Mouse (Mus musculus): ENCODE data around the gene D8Ertd738e.
A peak's percentile ranks its signal among the peaks of the same experiment; 100 is the strongest.

Gene D8Ertd738e

DNA sequence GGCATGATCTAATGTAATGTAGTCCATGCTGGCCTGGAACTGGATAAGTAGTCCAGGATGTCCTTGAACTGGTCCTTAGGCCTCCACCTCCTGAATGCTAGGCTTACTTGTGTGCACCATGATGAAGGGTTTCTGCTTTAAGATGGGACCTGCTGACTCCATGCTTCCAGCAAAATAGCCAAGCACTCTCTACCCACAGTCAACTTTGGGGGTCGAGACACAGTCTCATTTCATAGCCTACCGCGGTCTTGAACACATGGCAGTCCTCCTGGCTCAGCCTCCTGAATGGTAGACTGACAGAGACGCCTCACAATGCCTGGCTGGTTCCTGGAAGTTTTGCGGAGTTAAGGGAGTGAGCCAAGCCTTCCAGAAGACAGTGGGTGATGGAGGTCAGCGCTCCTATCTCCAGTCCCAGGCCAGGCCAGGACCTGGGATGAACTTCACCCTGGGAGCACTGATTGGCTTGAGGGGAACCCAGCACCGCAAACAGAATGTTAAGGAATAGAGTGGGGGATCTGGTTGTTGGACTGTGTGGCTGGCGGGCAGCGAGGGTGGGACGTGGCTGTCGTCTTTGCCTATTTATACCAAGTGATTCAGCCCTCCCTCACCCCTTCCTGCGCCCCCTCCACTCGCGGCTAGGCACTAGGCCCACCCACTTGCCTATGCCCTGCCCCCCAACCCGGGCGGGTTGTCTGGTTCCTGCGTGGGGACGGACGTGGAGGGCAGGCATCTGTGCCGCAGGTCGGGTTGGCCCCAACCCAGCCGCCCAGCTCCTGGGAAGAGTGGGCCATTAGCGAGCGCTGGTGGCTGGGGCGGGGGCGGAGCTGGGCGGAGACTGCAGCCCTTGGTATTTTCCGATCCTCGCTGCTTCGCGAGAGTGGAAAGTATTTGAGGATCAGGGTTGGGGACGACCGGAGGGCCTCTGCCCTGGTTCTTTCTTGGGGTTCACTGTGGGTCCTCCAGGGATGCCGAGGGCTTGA, 46.3 kb downstream of the D8Ertd738e start:
- peak; percentile 64 to 78 for DNase-seq (ENCODE audit: low spot score in 2 of 2)

DNA sequence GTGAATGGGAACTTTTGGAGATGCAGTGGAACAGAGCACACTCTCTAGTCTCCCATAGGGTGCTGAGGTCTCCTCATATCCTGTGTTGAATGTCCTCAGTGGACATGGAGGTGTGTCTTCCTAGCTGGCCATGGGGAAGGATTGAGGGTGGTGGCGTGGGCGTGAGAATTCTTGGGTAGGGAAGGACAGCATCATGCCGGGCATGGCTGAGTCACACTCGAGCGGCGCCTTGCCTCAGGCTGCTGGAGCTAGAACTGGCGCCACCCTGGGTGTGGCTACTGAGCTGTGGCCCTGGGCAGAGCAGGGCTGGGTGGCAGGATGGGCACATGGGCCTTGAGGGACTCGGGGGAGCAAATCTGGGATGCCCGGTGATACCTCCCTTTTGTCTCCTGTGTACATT, 47.1 kb downstream of the D8Ertd738e start:
- peak in 1 of 2 experiments; percentile 25 for DNase-seq (ENCODE audit: low spot score in 2 of 2)

DNA sequence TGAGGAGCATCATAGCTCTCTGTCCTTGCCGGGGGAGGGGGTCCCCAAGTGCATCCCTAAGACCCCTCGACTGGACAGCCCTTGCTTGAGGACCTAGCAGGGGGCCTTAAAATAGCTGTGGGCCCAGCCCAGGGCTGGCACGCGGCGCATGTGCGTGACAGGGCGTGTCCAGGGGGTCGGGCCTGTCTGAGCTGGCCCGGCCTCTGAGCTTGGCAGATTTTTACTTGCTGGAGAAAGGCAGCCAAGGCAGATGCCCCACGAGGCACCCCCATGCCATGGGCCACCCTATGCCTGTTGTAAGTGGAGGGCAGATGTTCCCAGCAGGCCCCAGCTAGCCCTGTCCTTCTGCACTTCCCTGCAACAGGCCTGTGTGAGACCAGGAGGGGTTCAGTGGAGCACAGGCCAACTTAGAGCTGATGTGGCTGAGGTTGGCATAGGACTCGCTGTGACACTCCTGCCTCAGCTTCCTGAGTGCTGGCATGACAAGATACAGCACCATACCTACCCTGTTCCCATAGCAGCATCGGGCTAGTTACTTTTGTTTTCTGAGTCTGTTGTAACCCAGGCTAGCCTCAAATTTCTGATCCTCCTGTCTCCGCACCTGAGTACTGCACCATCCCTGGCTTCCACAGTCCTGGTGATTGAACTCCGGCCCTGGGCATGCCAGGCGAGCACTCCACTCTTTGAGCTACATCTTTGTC, 47.8 kb downstream of the D8Ertd738e start:
- peak in 1 of 2 experiments; percentile 19 for DNase-seq (ENCODE audit: low spot score in 2 of 2)

DNA sequence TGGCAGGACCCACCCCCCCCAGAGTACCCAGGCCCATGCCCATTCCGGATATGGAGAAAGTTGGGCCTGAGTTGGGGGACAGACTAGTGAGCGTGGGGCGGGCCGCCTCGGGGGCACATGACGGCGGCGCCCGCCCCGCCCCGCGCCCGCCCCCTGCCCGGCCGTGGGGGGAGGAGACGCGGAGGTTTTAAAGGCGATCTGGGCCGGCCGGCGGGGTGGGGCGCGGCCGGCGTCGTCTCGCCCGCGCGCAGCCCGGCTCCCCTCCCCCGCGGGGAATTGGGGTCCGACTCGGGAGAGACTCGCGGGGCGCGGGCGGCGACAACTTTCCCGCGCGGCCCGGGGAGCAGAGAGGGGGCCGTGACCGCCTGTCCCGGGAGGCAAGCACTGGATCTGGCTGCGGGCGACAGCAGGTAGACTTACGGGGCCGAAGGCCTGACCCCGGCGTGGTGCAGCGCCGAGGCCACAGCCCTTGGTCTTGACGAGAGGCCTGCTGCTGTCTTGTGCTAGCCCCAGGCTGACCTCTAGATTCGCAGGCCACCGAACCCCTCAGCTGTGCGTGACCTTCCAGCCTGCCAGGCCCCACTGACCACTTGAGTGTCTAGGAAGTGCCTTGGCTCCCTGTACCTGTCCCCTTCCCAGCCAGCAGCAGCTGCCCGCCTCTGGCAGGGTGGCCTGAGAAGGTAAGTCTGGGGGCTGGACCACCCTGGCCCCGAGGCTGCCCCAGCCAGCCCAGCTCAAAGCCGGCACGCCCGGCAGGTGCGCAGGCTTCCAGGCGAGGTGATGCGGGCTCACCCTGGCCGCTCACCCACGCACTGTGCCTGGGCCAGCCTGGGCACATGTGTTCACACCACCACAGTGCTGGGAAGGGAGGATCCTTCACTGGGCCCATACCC, 48.6 kb downstream of the D8Ertd738e start:
- peak; percentile 59 to 79 for DNase-seq (ENCODE audit: low spot score in 2 of 2)

DNA sequence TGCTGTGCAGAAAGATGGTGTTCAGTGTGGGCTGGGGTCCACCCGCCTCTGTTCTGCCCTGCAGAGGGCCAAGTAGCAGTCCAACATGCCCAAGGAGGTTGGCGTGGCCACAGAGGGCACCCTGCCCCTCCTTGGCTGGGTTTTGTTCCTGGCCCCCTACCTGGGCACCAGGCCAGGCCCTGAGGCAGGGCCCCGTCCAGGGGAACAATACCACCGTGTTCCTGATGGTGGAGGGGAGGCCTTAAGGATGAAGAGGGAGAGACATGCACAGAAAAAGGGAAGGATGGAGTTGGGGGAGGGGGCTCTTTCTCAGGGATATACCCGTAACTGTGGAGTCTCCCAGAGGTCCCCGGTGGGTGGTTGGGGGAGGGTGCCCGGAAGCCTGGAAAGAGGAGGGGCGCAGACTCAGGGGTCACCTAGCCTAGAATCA, 49.4 kb downstream of the D8Ertd738e start:
- DNase-seq (ENCODE audit: low spot score in 2 of 2), result no peak

DNA sequence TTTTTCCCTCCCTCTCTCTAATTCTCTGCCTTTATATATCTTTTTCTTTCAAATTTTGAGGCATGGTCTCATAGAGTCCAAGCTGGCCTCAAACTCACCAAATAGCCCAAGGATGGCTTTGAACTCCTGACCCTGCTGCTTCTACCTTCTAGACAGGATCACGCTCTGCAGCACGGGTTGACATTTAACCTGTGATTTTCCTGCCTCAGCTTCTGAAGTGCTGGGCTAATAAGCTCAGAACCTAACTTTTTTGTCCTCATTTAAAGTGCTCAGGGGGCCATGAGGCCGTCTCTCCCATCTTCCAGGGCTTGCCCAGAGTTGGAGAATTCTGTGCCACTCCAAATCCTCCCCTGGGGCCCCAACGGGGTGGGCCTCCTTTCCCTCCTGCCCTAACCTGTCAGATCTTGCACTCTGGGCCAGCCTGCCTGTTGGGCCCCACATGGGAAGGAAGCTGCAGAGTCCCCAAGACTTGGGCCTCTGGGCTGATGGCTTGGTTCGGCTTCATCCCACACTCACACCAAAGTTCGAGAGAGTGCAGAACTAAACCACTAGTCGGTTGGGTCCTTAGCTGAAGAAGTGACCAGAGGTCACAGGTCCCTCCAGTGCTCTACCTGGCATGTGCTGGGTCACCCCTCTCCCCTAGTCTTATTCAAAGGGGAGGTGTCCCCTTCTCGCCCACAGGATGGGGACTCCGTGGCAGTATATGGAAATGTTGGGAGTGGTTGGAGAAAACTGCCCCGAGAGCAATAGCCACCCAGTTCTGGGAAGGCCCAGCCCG, 50.0 kb downstream of the D8Ertd738e start:
- DNase-seq (ENCODE audit: low spot score in 2 of 2), result no peak

DNA sequence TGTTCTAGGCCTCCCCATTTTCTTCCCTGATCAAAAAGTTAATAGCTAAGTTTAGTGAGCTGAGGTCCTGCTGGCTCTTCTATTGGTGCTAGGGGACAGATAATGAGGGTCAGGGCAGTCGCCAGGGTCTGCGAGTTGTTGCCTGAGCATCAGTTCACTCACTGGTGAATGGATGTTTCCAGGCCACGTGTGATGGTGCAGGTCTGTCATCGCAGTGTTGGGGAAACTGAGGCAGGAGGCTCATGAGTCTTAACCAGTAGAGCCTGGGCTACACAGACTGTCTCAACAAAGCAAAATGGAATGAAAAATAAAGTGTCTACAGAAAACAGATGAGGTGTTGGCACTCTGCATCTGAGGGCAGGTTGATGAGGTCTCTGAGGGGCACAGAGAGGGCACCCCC, 50.6 kb downstream of the D8Ertd738e start:
- no peak for DNase-seq (ENCODE audit: low spot score in 2 of 2)

DNA sequence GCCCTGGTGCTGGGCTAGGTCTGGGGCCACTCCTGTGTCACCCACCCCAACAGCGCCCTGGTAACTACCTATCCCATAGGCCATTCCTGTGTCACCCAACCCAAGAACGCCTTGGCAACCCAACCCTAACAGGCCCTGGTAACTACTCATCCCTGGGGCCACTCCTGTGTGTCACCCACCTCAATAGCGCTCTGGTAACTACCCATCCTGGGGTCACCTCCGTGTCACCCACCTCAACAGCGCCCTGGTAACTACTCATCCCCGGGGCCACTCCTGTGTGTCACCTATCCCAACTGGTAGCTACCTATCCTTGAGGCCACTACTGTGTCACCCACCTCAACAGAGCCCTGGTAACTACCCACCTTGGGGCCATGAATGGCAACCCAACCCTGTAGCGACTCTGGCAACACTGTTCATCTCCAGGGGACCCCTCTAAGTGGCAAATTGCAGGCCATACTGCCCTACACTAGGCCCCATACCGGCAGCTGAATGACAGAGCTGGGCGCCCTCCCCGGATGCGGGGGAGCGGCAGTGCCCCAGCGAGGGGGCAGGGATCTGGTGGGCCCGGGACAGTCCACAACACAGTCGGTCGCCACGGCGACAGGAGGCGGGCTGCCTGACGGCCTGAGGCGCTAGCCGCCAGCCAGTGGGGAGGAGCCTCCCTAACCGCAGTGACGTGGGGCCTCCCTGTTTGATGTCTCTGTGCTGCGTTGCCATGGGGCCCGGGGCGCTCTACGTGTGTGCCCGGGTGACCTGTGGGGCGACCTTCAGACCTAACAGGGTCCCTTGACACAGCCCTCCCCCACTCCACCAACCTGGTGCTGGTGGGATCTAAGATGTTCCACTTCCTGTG, 51.4 kb downstream of the D8Ertd738e start:
- peak; percentile 84 to 92 for DNase-seq (ENCODE audit: low spot score in 2 of 2)

DNA sequence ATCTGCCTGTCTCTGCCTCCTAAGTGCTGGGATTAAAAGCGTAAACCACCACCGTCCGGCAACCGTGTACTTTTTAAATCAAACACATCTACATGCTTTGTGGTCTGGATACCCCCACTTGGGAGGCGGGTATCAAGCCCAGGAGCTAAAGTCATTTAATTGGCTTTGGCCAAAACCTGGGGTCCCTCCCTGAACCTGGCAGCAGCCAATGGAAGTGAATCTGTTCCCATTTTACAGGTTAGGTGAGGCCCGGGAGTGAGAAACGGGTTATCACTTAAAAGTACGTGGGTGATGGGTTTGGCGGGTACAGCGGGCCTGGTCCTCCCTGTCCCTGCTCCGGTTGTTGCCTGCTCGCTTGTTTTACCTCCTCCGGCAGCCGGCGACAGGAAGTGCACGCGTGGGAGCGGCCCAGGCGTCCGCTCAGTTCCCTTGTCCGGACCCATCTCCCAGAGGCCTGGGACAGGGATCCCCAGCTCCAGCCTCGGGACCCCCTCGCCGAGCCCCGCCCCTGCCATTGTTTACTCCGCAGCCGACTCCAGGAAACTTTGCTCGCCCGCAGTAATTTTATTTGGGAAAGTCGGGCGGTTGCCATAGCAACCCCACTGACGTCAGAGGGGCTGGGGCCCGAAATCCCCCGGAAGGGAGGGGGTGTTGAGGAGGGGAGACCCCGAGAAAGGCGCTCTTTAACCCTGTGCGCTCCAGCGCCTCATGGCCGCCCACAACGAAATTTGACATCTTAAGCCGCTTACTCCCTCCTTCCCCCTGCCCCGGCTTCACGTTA, 52.2 kb downstream of the D8Ertd738e start:
- DNase-seq (ENCODE audit: low spot score in 2 of 2), result peak; percentile 57 to 74

Measured in spleen, postnatal 4 days (tissue).